Mouse (Mus musculus): Measurements from ENCODE around the gene Btn2a2.

Gene Btn2a2

GRCm38 (mm10) chr13:23521703-23522102, 33.0 kb upstream of the Btn2a2 start:
- peak; percentile 89 to 90 for DNase-seq

DNA sequence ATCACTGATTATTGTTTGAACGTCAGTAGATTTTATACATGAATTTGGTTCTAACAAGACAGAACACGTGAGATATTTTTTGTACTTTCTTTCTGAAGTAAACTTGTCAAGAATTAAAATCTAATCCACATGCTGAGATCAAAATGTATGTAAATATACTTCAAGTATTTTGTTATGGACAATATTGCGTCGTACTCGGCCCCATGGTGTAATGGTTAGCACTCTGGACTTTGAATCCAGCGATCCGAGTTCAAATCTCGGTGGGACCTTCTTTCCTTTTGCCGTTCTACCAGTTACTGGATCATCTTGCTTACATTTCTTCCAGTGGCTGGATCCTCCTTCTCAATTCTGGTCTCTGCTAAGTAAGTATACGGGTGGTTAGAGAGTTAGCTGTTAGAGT, 30.8 kb upstream of the Btn2a2 start:
- peak; percentile 86 to 89 for DNase-seq

- DNase-seq, result peak; percentile 91 to 93
Measured at GRCm38 (mm10) chr13:23518885-23519284, 30.2 kb upstream of the Btn2a2 start.

DNA sequence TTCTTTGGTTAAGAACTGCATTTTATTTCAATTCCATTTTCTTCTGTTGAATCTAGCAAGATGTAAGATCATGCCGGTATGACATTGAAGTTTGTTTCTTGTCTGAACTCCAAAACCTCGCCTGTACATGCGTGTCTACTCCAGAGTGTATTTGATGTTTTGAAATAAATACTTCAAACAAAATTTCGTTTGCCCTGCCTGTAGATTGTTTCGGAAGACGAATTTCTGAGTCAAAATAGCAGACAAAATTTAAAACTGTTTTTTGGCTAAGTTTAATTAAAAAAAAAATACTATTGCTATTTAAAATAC, 29.6 kb upstream of the Btn2a2 start:
- DNase-seq, result no peak

DNA sequence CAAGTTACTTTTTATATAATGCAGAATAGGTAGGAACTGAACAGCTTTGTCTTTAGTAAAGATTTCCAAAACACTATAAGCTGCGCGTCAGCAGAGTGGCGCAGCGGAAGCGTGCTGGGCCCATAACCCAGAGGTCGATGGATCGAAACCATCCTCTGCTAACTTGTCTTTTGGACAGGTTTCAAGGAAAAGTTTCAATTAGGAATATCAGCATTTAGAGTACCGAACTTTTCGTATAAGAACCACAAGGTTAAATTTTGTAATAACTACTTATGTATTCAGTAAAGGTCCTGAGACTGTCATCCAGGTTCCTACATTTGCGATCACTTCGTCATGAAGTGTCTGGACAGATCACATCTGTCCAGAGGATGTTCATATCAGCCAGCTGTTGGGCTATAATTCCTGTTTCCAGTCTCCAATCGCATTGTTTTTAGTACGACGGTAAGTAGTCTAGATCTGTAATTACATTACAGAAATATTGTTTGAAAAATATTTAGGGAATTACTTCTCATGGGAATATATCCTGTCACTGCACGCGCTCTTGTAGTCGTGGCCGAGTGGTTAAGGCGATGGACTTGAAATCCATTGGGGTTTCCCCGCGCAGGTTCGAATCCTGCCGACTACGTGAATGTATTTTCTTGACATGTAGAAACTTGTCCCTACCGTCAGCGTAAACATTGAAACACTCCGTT, 29.1 kb upstream of the Btn2a2 start:
- DNase-seq, result peak; percentile 94 to 96

GRCm38 (mm10) chr13:23516822-23517602, 28.4 kb upstream of the Btn2a2 start:
- peak; percentile 87 for DNase-seq

DNA sequence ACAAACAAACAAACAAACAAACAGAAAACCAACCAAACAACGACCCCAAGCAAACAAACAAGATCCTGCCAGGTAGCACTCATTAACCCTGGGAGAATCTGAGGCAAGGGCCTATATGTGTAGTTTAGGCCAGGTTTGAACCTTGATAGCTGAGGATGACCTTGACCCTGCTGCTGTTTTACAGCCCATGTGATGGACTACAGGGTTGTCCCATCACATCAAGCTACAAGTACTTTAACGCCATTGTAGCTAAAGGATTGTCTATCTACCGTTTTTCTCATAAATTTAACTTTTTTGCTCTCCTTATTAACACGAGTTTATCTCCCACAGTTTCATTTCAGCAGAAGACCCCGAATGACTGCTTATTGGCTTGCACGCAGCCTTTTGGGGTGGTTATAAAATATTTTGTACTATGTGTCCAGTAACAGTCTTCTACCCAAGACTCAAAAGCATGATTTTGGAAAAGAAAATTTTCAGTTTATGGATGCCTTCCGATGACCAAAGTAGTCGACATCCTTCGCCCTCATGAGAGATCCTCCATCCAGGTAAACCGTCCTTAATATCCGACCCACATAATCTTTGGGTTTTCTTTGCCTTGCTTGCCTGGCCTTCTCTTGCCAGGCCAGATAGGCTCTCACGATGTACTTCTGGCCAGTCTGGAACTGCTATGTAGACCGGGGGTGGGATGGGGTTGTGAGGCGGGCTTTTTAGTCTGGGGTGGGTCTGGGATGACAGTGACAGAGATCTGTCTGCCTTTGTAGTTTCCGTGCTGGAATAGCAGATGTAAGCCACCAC, 27.4 kb upstream of the Btn2a2 start:
- no peak for DNase-seq

DNA sequence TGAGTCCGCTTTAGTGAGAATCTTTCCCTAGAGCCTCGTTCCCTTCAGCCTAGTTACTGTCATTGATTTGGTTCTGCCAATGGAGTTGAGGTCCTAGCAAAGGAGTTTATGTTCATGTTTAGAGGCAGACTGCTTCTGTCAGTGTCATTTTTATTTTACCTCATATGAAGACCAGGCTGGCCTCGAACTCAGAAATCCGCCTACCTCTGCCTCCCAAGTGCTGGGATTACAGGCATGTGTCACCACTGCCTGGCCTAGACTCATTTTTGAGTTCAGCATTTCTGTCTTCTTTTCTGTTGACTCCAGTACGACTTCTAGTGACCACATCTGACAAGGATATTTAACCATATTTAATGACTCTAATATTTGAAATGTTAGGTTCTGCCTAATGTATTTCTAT, 26.6 kb upstream of the Btn2a2 start:
- DNase-seq, result no peak

DNA sequence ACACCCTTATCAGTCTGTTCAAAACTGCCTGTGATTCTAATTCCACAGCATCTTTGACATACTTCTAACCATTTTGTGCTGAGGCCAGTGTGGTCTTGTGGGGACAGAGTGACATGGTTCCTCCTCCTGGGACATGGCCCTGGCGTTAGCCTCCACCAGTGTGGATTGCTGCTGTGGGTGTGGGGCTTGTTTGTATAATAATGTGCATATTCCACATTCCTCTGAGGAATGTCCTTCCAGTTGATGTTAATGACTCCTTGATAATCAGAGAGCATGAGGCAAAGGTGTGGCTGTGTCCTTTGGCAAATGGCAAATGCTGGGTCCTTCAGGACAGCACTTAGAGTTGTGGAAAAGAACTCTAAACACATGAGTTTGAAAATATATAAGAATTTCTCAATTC, 24.9 kb upstream of the Btn2a2 start:
- DNase-seq, result no peak

DNA sequence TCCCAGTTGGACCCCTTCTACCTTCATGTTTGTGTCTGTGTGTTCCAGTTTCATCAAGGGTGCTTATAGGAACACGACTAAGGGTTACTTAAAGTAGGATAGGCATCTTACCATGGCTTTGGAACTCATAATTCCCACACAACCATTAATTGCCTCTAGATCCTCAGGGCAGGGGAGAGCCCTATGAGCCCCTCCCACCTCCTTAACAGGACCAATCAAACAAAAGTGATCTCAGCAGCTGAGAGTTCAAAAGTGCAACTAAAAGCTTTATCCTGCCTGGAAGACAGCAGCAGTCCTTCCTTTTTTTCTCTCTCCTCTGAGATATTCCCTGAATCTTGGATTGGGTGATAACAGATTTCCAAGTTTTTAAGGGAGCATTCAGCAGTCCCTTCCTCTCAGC, 21.5 kb upstream of the Btn2a2 start:
- DNase-seq, result no peak

DNA sequence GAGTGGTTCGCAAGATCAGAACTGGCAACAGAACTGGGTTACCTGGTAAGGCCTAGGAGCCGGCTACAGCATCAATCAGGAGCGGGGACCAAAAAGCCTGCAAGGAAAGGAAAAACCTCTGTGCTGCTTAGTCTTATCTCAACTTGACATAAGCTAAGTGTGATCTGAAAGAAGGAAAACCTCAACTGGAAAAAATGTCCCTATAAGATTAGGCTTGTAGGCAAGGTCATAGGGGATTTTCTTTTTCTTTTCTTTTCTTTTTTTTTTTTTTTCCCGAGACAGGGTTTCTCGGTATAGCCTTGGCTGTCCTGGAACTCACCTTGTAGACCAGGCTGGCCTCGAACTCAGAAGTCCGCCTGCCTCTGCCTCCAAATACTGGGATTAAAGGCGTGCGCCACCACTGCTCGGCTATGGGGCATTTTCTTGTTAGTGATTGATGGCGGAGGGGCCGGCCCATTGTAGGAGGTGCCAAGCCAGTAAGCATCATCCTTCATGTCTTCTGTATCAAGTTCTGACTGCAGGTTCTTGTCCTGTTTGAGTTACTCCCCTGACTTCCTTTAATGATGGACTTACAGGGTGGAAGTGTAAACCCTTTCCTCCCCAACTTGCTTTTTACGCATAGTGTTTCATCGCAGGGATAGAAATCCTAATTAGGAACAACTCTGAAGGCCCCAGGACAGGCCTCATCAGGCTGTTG, 18.3 kb upstream of the Btn2a2 start:
- no peak for DNase-seq

DNA sequence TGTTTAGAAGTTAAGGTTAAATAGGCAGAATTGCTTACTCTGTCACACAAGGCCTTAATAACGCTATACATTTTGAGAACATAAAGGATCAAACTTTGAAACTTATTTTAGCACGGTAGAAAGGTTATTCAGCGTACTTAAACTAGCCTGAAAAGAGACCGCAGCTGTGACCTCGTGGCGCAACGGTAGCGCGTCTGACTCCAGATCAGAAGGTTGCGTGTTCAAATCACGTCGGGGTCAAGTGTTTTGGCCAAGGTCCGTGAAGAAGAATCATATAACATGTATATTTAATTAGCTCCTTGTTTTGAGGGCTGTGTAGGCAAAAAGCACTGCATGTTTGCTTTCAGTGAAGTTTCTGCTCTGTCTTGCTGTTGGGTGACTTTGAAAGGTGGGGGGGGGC, 17.7 kb upstream of the Btn2a2 start:
- DNase-seq, result peak; percentile 68 to 74

GRCm38 (mm10) chr13:23505662-23506345, 17.1 kb upstream of the Btn2a2 start:
- DNase-seq, result no peak

GRCm38 (mm10) chr13:23503797-23504196, 15.1 kb upstream of the Btn2a2 start:
- peak; percentile 64 to 66 for DNase-seq

DNA sequence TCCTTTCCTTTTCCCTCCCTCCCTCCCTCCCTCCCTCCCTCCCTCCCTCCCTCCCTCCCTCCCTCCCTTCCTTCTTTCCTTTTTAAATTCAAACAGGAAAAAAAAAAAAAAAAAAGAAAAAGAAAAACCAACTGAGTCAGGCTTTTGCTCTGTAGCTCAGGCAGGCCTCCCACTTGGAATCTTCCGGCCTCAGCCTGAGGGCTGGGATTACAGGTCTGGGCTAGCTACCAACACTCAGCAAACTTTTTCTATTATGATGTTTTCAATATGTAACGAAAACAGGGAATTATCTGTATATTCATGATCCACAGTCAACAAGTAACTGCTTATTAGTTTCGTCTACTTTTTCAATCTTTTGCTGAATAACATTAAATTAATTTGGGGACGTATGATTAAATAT, 14.3 kb upstream of the Btn2a2 start:
- no peak for DNase-seq

DNA sequence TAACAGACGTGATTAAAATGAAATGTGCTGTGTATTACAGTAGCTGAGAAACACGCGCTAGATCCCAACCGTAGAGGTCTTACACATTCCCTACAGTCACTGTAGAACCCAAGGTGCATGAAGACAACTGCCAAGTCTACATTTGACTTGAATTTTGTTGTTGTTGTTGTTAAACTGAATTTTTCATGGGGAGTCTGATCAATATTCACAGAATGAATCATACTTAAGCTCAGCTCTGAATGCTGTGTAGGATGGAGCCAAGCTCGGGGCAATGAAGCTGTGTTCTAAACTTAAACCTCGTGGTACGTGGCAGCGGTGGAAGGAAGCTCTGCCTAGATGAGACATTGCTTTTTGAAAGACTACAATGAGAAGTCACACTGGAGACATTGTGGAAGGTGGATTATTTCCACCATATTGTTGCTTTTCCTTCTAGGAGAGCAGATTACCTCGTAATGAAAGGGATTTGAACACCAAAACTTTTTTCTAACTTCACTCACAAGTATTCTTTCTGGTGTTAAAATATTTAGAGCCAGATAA, 13.4 kb upstream of the Btn2a2 start:
- no peak for DNase-seq

GRCm38 (mm10) chr13:23501511-23501910, 12.9 kb upstream of the Btn2a2 start:
- no peak for DNase-seq

- DNase-seq, result peak; percentile 85 to 86
Measured at GRCm38 (mm10) chr13:23500424-23501200, 12.0 kb upstream of the Btn2a2 start.

- no peak for DNase-seq
Measured at GRCm38 (mm10) chr13:23499943-23500342, 11.3 kb upstream of the Btn2a2 start.

DNA sequence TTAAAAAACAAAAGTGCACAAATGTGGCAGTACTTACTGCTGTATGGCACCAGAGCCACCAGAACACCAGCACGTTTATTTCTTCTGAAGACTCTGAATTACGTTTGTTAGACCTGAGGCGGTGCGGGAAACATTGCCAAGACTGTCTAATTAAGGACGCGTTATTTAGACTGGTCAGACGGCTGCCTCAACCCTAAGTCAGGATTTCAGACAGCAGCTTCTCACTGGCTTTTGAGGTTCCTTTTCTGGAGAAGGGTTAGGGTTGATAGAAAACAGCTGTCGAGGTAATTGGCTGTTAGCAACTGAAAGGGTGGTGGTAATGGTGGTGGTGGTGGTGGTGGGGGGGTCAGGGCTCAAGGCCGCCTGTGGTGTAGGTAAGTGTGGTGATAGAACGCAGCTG, 10.0 kb upstream of the Btn2a2 start:
- DNase-seq, result no peak

DNA sequence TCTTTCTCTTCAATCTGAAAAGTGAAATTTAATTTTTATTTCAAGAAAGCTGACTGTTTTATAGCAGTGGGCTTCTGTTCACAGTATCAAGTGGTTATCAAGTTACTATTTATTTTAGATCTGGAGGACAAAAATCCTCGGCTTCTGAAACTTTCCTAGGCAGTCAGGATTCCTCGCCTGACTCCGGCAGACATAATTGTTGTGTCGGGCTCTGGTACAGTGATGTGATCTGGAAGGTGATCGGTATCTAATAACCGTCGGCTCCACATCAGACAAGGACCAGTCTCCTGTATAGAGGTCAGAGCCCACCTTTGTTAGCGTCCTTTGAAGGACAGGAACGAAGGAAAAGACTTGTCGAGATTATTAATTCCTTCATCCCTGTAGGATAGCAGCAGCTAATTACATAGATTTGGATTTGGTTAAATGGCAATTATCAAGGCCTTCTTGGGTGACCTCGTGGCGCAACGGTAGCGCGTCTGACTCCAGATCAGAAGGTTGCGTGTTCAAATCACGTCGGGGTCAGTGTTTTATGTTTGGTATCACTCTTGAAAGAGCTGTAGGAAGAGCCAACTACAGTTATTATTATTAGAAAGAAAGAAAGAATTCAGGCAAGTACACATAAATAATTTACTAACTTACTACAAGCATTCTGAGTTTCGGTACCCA, 9.1 kb upstream of the Btn2a2 start:
- peak in 1 of 2 experiments; percentile 31 for DNase-seq

Data from B cell, adult 2 months (primary cell).